11 mouse cellular contexts compared by ENCODE assay signal in genomic region chr1:133209482-133209881, GRCm38 (mm10). TPM values are rescaled to one million over a fixed set of nuclear protein-coding genes. Genes with fewer than 3 reads are reported as not detected.
DNase-seq lines count a peak whose midpoint lies in the region; ATAC-seq lines count a peak whose summit lies in the region.
"Had no signal": no experiment of that assay in that cellular context is flagged by ENCODE, and none has a peak within 500 bp of the region (broad histone marks: within the 10 kb centered on the region; RNA-seq: fewer than 3 reads in every experiment).

No protein-coding gene starts in this region.

- H3K4me1 ChIP-seq in hindbrain, embryonic 14.5 days (replicated peaks; ENCODE audit: control insufficient read depth, insufficient read depth, low read length), result peaks cover 29% of the 10 kb centered on the region
- H3K4me1 ChIP-seq in midbrain, embryonic 15.5 days, result peaks cover 46% of the 10 kb centered on the region
- H3K4me1 ChIP-seq: megakaryocyte, embryonic 14.5 days had no signal

- H3K9ac ChIP-seq in hindbrain, embryonic 14.5 days, result peak overlapping the region; percentile 26; the same call in 1 of the 2 replicates
- H3K9ac ChIP-seq in midbrain, embryonic 15.5 days, result no peak overlapping the region

- peak overlapping the region; percentile 58 for H3K27ac ChIP-seq in hindbrain, embryonic 14.5 days
- peak overlapping the region; percentile 31; the same call in 1 of the 2 replicates for H3K27ac ChIP-seq in midbrain, embryonic 15.5 days
- H3K27ac ChIP-seq: kidney, postnatal 0 days had no signal

- no peaks in the 10 kb centered on the region for H3K36me3 ChIP-seq in hindbrain, embryonic 14.5 days (replicated peaks; ENCODE audit: control insufficient read depth, insufficient read depth)
- H3K36me3 ChIP-seq in midbrain, embryonic 15.5 days (replicated peaks), result no peaks in the 10 kb centered on the region

- H3K4me2 ChIP-seq in hindbrain, embryonic 14.5 days (replicated peaks), result no peak overlapping the region
- H3K4me2 ChIP-seq in midbrain, embryonic 15.5 days, result peak overlapping the region; percentile 5; the same call in 1 of the 2 replicates

- H3K4me3 ChIP-seq in hindbrain, embryonic 14.5 days (replicated peaks; ENCODE audit: low read length), result no peak overlapping the region
- no peak overlapping the region for H3K4me3 ChIP-seq in midbrain, embryonic 15.5 days
- H3K4me3 ChIP-seq: megakaryocyte, embryonic 14.5 days had no signal

- no peaks in the 10 kb centered on the region for H3K9me3 ChIP-seq in hindbrain, embryonic 14.5 days (ENCODE audit: control insufficient read depth, low read length)
- no peaks in the 10 kb centered on the region for H3K9me3 ChIP-seq in midbrain, embryonic 15.5 days
- H3K9me3 ChIP-seq: megakaryocyte, embryonic 14.5 days had no signal

- WGBS in hindbrain, embryonic 14.5 days, result 26% methylated on average over 7 of the region's 7 CpGs
- 22% methylated on average over 7 of the region's 7 CpGs for WGBS in midbrain, embryonic 15.5 days

- no peak for ATAC-seq in hindbrain, embryonic 14.5 days (ENCODE audit: low FRiP score)
- ATAC-seq in midbrain, embryonic 15.5 days (replicated peaks), result no peak

- DNase-seq in cerebellum, adult 9-11 months, result peak; percentile 36
- no peak for DNase-seq in cerebellum, adult 11-12 months
- peak; percentile 9 for DNase-seq in NIH3T3 (ENCODE audit: low read depth)
- DNase-seq in hindbrain, embryonic 14.5 days (ENCODE audit: low spot score), result no peak
- DNase-seq in ovary, postnatal 14 days (ENCODE audit: low spot score), result no peak
- no peak for DNase-seq in right cerebral cortex, postnatal 25 days
- DNase-seq in spleen, postnatal 36 days (ENCODE audit: low spot score in 2 of 2), result no peak
- DNase-seq: B cell, adult 2 months had no signal

- no peaks in the 10 kb centered on the region for H3K27me3 ChIP-seq in hindbrain, embryonic 14.5 days (ENCODE audit: control insufficient read depth, insufficient read depth, low read length)
- no peaks in the 10 kb centered on the region for H3K27me3 ChIP-seq in midbrain, embryonic 15.5 days (replicated peaks)

RNA-seq across cellular contexts. Expression of gene Plekha6, which starts 45.5 kb away (rescaled TPM):
- 21.4 and 22.2 TPM in 2 replicates for polyA plus RNA-seq in hindbrain, embryonic 14.5 days (2014; fragmentation: Nextera tagmentation; extraction: Ambion mirVana)
- polyA plus RNA-seq in midbrain, embryonic 15.5 days (2015; fragmentation: Nextera tagmentation; extraction: Ambion mirVana), result 21.4 and 23.4 TPM in 2 replicates

Comparison
In these comparisons a context has a peak if more than half of its experiments do, and no peak if none do; other contexts are left out.
1. DNase-seq: peak in cerebellum, adult 9-11 months (single experiment) and NIH3T3 (single experiment); none in cerebellum, adult 11-12 months (single experiment), hindbrain, embryonic 14.5 days (single experiment), ovary, postnatal 14 days (single experiment), right cerebral cortex, postnatal 25 days (single experiment) and spleen, postnatal 36 days (0 of 2).